ENCODE assay signal across 8 mouse cellular contexts in the genomic region with DNA sequence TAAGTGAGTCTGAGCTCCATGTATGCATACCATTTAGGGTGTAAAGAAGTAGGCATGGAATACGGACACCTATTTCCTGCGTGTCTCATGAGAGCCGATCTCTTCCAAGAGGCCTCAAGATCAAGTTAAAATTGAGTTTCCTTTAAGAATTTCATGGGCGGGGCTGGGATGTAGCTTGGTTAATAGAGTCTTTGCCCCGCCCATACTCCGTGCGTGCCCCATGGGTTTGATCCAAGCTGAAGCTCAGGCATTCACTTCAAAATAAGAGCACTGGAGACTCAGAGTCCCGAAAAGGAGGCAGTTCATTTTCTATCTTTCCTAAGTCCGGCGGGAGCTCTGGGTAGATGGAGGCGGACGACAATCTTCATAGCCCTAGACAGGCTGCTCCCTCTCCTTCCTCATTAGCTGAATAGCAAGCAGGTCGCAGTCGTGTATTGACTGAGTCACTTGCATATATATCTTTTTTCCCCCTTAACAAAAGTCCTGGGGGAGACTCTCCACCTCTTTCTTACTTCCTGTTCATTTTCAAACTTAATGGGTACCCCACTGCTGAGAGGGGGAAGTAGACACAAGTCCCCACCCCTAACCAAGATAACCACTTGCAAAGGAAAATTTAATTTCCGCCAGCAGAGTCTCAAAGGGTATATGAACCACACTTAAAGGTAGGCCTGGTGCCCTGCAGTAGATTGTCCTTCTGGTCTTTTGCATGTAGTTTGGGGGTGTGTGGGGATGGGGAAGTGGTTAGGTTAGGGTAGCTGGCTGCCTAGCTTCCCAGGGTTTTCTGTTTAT.
DNase-seq lines count a peak whose midpoint lies in the region; ATAC-seq and TF ChIP-seq lines count a peak whose summit lies in the region.

No protein-coding gene starts in this region.

- H3K9me3 ChIP-seq in kidney, embryonic 14.5 days (ENCODE audit: control insufficient read depth, low read length), result no peaks in the 10 kb centered on the region
- H3K9me3 ChIP-seq in lung, postnatal 0 days (ENCODE audit: low read length), result no peaks in the 10 kb centered on the region

- no peak for TF ChIP-seq EP300 in lung, postnatal 0 days (IDR thresholded peaks at IDR 0.05)

- peak overlapping the region; percentile 7 for H3K4me3 ChIP-seq in kidney, embryonic 14.5 days (ENCODE audit: low read length)
- no peak overlapping the region for H3K4me3 ChIP-seq in lung, postnatal 0 days (ENCODE audit: low read depth, low read length)

- H3K9ac ChIP-seq in kidney, embryonic 14.5 days (ENCODE audit: low read depth, low read length), result no peak overlapping the region
- no peak overlapping the region for H3K9ac ChIP-seq in lung, postnatal 0 days (replicated peaks; ENCODE audit: low read depth)

- no peaks in the 10 kb centered on the region for H3K36me3 ChIP-seq in kidney, embryonic 14.5 days (ENCODE audit: control insufficient read depth, insufficient read depth, low read length)
- H3K36me3 ChIP-seq in lung, postnatal 0 days (ENCODE audit: insufficient read depth, low read length), result no peaks in the 10 kb centered on the region

- H3K4me2 ChIP-seq in kidney, embryonic 14.5 days (replicated peaks; ENCODE audit: low read depth, low read length), result no peak overlapping the region; the same call in 1 of the 2 replicates
- H3K4me2 ChIP-seq in lung, postnatal 0 days (replicated peaks; ENCODE audit: low read depth, low read length), result peak overlapping the region; percentile 35

- peak; percentile 62; the same call in 1 of the 2 replicates for ATAC-seq in kidney, embryonic 14.5 days (ENCODE audit: low FRiP score, low TSS enrichment)
- peak; percentile 79 for ATAC-seq in lung, postnatal 0 days

- H3K27ac ChIP-seq in kidney, embryonic 14.5 days (ENCODE audit: low read depth, low read length), result no peak overlapping the region
- no peak overlapping the region for H3K27ac ChIP-seq in lung, postnatal 0 days (ENCODE audit: low read length)

- no peaks in the 10 kb centered on the region for H3K27me3 ChIP-seq in kidney, embryonic 14.5 days (ENCODE audit: control insufficient read depth, insufficient read depth, low read length)
- no peaks in the 10 kb centered on the region for H3K27me3 ChIP-seq in lung, postnatal 0 days (replicated peaks; ENCODE audit: insufficient read depth, low read length)

- TF ChIP-seq CTCF in lung, postnatal 0 days (IDR thresholded peaks at IDR 0.05), result no peak

- H3K4me1 ChIP-seq in kidney, embryonic 14.5 days (ENCODE audit: control insufficient read depth, insufficient read depth, low read length), result no peaks in the 10 kb centered on the region
- H3K4me1 ChIP-seq in lung, postnatal 0 days (ENCODE audit: insufficient read depth, low read depth, low read length), result no peaks in the 10 kb centered on the region

- peak; percentile 39 for DNase-seq in adrenal gland, postnatal 10 days
- DNase-seq in adrenal gland, adult 8-10 months, result no peak
- peak; percentile 42 for DNase-seq in embryo, embryonic 11.5 days (ENCODE audit: low read depth, low spot score)
- peak; percentile 25 to 32 for DNase-seq in heart, adult 9 months (ENCODE audit: low spot score in 2 of 2)
- DNase-seq in lung, postnatal 0 days (ENCODE audit: low spot score), result peak; percentile 91
- DNase-seq in testis, postnatal 14 days (ENCODE audit: low spot score), result peak; percentile 26
- no peak for DNase-seq in layer of hippocampus, adult 18-20 months (ENCODE audit: low spot score in 2 of 2)

- 33% methylated on average over 15 of the region's 15 CpGs for WGBS in kidney, embryonic 14.5 days
- 27% methylated on average over 15 of the region's 15 CpGs for WGBS in lung, postnatal 0 days

Comparison
In these comparisons a context has a peak if more than half of its experiments do, and no peak if none do; other contexts are left out.
1. DNase-seq: peak in adrenal gland, postnatal 10 days (single experiment), embryo, embryonic 11.5 days (single experiment), heart, adult 9 months (2 of 2), lung, postnatal 0 days (single experiment) and testis, postnatal 14 days (single experiment); none in adrenal gland, adult 8-10 months (single experiment) and layer of hippocampus, adult 18-20 months (0 of 2).